Mouse (Mus musculus): ENCODE measurements around the gene Lsamp.
A peak's percentile ranks its signal among the peaks of the same experiment; 100 is the strongest.

Gene Lsamp

DNA sequence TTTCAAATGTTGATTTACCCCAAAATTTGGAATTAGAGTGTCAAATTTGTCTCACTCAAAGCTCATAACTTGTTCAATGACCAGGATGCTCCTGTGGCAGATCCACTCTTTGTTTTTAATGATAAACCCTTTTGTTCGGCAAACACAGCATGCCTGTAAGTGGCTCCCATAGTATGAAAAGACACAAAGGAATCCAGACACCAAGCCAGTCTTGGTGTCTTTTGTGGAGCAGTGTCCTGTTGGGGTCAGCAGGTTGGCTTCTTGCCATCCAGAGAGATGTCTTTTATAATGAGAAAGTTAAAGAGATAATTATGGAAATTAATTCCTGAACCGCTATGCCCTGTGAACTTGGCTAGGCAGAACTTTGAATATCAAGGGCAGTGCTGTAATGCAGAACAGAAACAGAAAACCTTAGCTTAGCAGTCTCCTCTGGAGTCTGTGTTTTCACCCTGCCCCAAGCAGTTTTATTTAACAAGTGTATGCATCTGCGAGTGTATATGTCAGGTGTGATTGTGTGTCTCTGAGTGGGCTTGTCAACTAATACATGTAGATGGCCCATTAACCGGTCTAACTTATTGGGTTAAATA is 310.2 kb downstream of the Lsamp start:
- no peak for DNase-seq

DNA sequence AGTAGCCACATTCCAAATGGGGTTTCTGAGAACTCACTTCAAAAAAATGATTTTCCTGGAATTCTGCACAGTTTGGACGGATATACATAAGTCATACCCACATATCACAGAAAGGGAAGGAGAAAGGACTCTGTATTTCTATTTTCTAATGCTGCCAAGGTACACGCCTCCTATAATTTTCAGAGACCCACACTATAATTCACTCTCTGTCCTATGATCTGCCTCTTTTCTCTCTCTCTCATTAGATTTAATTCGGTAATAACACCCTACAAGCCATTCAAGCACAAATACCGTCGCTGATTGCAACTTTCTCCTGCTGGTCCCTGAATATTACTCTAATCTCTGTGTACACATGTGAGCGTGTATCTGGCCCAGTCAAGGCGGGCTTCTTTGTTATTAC is 311.1 kb downstream of the Lsamp start:
- no peak for DNase-seq

GRCm38 (mm10) chr16:40307666-40308065 is 323.5 kb downstream of the Lsamp start:
- DNase-seq = no peak

- DNase-seq = no peak
Measured at GRCm38 (mm10) chr16:40316199-40316598, 332.0 kb downstream of the Lsamp start.

DNA sequence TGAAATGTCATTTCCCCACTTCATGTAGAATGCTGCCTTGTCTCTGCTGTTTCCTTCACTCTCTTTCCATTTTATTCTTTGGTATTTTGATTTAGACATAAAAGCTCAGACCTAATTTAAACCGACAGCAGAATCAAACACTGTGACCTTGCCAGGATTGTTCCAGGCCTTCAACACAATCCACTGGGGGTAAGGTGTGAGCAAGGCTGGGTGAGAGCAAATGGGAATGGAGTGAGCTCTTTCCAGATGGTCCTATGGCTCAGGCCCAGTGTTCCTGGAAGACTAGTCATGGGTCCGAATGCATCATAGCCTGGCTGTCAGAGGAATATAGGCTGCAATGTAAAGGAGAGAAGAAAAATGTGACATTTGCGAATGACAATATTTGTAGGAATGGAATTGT is 340.6 kb downstream of the Lsamp start:
- DNase-seq = no peak

DNA sequence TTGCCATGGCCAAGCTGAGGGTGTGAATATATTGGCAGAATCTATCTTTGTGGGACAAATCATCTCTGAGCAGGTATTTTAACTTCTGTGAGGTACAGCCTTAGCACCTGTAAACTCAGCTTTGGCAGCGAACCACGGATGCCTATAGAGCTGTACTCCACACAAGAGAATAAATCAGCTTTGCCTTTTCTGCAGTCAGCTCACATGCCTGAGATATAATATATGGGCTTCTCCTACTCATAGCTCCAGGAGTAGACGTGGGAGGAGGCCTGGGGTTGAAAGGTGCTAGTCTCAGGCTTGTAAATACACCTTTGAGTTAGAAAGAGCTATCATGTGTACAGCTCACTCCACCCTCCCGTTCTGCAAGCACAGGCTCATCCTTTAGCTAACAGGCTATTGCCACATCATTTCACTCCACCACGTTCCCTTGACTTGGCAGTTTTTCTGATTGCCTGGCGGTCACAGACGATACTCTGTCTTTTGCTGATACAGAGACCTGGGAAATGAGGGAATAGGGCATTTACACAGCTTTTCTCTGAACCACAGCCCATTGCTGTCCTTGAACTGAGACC is 344.2 kb downstream of the Lsamp start:
- no peak for DNase-seq

DNA sequence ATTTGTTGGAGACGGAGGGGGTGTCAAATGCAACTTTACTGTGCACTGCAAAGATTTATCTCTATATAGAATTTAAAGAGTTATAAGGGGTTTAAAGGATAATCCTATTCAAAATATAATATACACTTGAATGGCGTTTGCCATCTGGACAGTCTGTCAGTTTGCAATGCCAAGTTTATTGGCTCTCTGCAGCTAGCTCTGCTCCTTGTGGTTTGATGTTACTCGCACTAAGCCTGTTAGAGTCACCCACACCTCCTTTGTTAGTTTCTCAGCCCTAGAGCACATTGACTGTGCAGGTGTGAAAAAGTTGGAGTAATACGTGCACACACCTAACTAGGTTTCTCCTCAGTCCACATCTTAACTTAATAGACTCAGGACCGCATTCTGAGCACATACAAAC is 385.5 kb downstream of the Lsamp start:
- no peak for DNase-seq

- no peak for DNase-seq
Measured at GRCm38 (mm10) chr16:40371291-40371690, 387.1 kb downstream of the Lsamp start.

DNA sequence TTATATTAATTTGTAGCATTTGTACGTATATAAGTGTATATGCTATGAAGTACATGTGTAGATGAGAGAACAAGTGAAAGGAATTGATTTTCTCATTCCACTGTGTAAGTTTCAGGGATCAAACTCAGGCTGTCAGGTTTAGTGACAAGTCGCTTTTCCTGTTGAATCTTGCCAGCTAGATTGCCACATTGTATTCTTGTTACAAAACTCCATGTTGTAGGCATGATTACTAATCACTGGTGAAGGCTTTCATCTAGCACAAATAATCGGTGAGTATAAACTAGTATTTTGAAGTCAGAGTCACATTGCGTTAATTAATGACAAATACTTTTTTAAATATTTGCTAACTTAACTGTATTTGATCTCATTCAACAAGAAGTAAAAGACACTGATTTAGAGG is 391.2 kb downstream of the Lsamp start:
- DNase-seq = no peak

- no peak for DNase-seq
Measured at GRCm38 (mm10) chr16:40377129-40377799, 393.1 kb downstream of the Lsamp start.

DNA sequence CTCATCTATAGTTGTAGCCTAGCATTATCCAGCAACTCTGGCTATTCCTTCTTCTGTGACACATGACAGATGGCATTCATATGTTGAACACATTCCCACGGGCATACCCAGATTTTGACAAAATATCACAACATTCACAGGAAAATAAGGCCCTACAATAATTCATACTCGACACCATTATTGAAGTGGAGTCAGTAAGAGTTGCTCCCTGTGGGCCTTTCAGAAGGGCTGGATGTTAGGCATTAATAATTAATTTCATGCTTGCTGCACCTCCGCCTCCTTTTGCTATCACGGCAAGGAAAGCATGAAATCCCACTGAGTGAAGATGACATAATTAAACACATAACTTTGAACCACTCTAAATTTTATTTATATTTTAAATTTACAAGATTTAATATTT is 407.9 kb downstream of the Lsamp start:
- DNase-seq = no peak

DNA sequence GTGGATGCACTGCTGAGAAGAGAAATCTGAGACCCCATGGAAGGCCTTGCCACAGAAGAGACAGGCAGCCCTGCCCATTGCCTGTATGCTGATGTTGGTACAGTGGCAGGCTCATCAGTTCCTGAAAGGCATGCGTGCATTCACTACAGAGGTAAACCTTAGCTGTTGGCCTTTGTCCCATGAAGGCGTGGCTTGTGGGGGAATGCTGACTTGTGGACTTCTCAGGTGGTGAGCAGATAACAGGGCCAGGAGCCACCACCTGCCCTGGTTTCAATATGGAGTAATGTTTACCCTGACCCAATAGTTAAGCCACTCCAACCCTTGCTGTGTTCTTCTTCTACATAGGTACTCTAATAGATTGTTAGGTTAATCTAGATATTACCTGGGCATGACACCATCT is 415.4 kb downstream of the Lsamp start:
- DNase-seq = no peak

DNA sequence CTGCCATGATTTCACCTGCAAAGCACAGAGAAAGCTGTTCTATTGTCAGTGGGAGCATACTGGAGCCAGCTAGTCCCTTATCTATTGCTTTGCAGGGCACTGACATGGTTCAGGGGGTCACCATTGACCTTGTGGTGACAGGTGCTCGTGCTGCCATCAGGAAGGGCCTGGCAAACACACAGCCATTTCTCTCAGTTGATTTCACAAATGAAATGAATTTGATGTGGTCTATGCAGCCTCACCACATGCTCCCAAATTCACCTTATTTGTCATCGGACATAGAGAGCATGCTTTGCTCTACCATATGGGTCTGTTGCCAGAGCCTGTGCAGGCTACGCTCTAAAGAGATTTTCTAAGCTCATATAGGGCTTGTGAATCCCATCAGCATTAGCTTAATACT is 450.1 kb downstream of the Lsamp start:
- DNase-seq = no peak

DNA sequence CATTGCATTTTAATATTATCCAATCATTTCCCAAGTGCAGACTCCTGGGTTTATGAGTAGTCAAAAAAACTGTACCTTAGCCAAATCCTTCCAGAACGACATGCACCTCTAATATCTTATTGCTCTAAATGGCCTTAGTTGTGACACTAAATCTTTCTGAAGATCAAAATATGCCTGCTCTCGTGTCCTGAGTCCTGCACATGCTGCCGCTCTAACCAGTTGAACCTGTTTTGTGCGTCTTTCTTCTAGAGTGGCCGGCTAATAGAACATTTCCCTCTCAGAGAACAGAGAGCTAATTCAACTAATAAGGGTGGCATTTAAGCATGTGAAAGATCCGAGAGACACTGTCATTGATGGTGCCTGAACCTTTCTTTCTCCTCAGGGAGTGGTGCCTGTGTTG is 452.3 kb downstream of the Lsamp start:
- no peak for DNase-seq

DNA sequence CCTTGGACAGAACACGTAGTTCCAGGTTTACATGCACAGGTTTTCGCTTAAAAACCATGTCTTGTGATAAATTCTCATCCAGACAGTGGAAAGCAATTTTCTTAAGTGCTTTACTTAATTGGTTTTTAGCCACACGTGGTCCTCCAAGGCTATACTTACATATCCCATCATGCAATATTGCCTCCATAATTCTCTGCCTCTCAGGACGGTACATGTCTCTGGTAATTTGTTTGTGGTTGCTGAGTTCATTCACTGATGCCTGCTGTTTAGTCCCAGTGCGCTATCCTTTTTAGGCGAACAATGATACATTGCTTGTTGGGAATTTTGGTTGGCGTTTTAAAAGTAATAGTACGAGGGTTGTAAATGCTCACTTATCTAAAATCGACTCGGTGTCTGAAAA is 453.7 kb downstream of the Lsamp start:
- no peak for DNase-seq

GRCm38 (mm10) chr16:40438876-40439275 is 454.7 kb downstream of the Lsamp start:
- DNase-seq = no peak

DNA sequence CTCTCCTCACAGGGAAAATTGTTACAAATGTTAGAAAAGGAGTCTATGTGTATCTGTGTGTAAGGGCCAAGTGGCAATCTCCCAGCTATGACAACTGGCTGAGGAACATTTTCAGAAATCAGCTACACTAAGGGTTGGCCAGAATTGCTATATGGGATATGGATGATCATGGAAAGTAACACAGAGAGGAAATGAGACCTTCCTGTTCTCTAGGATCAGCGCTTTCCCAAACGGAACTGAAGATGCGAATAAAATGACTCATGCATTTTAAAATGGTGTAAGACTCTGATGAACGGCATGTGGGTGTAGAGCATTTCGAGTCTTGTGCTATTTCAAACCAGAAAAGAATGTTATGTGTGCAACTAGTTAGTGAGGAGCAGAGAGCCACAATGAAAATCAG is 462.4 kb downstream of the Lsamp start:
- DNase-seq = no peak

DNA sequence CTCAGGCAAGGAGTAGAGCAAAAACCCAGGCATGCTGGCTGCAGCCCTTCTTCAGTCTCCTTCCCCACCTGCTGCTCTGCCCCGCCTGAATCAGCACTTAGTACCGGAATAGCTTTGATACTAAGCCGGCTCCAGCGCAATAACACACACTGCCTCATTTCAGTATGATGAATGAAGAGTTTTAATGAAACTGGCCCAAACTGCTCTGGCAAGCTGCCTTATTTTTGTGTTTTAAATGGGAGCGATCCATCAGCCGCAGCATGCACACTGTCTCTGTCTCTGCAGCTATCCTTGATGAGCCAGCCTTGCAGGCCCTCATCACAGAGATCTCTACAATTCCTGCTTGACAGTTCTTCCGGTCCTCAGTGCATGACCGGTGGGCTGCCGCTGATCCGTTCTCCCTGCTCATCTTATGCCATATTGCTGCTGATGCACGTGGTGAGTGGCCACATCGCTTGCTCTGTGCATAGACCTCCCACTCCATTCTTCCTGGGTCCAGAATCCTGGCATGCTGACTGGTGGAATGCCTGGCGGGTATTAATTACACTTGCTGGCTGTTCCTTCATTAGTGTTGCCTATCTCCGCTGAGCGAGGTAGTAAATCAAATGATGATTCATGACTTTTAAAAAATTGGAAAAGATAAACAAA is 479.4 kb downstream of the Lsamp start:
- peak; percentile 4 for DNase-seq

DNA sequence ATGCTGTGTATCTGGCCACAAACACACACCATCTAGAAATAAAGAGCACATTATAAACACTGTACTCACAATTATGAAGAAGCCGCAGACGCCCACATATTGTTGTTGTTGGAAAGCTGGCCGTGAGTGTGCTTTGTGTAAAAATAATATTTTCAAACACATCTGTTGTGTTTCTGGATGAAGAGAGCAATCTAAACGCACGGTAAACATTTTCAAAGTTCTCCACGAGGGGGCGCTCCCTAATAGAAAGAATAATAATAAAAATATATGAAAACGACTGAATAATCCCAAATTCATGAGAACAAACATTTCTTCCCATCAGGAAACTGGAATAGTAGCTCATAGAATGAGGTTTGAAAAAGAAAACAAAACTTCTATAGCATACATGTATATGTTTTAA is 482.4 kb downstream of the Lsamp start:
- DNase-seq = peak; percentile 5

- no peak for DNase-seq
Measured at GRCm38 (mm10) chr16:40470946-40471345, 486.8 kb downstream of the Lsamp start.

GRCm38 (mm10) chr16:40471967-40472366 is 487.8 kb downstream of the Lsamp start:
- DNase-seq = no peak

DNA sequence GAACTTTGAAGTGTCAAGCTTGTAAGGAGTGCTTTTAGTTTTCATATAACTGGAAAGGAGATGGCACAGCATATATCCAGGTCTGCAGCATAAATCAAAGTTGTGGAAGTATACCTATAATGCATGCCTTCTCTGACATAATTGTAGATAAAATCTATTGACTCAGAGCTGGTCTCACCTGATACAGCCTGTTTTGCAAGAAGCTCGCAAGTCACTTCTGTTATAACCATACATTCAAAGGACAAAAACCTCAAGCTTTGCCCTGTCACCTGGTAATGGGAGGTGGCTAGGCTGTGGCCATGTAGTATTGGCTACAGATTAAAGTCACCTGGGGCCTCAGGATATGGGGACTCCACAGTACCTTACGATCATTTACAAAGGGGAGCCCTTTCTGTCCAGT is 507.4 kb downstream of the Lsamp start:
- no peak for DNase-seq

DNA sequence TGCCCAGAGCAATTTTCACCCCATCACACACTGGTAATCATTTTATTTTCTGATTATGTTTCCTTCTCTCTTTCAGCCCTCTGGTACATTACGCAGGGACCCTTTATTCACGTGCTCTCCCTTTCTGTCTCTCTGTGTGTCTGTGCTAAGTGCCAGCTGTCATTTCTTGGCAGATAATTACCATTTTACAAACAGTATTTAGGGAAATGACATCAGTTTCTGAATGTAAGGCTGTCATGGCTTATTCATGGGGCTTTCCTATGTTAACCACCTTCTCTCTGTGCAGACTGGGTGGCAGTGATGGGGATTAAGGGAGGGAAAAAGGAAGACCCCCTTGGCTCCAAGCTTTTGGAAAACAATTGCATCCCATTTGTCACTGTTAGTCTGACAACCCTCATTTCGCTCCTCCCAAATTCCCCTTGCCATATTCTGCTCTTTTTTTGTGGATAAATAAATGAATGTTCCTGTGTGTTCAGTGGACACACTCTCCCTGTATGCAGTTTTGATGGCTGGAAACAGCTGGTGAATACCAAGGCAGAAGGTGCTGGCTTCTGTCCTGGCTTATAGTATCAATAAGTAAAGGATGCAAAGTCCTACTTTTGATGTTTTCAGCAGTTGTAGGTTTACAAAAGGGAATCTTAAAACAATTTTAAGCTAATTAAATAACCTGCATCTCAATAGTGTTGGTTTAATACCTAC is 520.2 kb downstream of the Lsamp start:
- peak; percentile 5 for DNase-seq
